Mouse (Mus musculus) midbrain, embryonic 14.5 days (tissue): ENCODE data around the gene 6430571L13Rik. TPM values are rescaled to one million over a fixed set of nuclear protein-coding genes. Genes with fewer than 3 reads are reported as not detected.
A peak's percentile ranks its signal among the peaks of the same experiment; 100 is the strongest.

Experiments used
- ATAC-seq: fragments of 200-750 bp; cut with Nextera tagmentation; 2 replicates; pipeline ENCODE4 v1.8.0; 2017; ENCODE audit warnings: moderate number of reproducible peaks, moderate library complexity; ENCODE audit not compliant: low FRiP score, low TSS enrichment
- DNase-seq: peaks from one replicate; pipeline ENCODE4 v3.0.0-alpha.2; 2015
- H3K27ac ChIP-seq: fragments of 300-500 bp; sonication (generic); replicated peaks from 2 replicates; pipeline ENCODE4 v1.5.1; 2014; ENCODE audit warnings: mild to moderate bottlenecking, low read depth, low read length, moderate library complexity
- H3K27me3 ChIP-seq: fragments of 300-500 bp; sonication (generic); 2 replicates; pipeline ENCODE4 v1.6.1; 2014; ENCODE audit warnings: low read length, control low read depth, mixed read lengths; ENCODE audit not compliant: control insufficient read depth, insufficient read depth
- H3K36me3 ChIP-seq: fragments of 300-500 bp; sonication (generic); 2 replicates; pipeline ENCODE4 v1.6.1; 2014; ENCODE audit warnings: low read length, control low read depth; ENCODE audit not compliant: control insufficient read depth, insufficient read depth
- H3K4me1 ChIP-seq: fragments of 300-500 bp; sonication (generic); 2 replicates; pipeline ENCODE4 v1.6.1; 2014; ENCODE audit warnings: mild to moderate bottlenecking, antibody characterized with exemption, low read length, control low read depth; ENCODE audit not compliant: control insufficient read depth, insufficient read depth
- H3K4me2 ChIP-seq: fragments of 300-500 bp; sonication (generic); 2 replicates; pipeline ENCODE4 v1.6.1; 2014; ENCODE audit warnings: mild to moderate bottlenecking, low read length, moderate library complexity
- H3K4me3 ChIP-seq: fragments of 300-500 bp; sonication (generic); replicated peaks from 2 replicates; pipeline ENCODE4 v1.5.1; 2014; ENCODE audit warnings: low read depth, low read length
- H3K9ac ChIP-seq: fragments of 300-500 bp; sonication (generic); replicated peaks from 2 replicates; pipeline ENCODE4 v1.6.1; 2014; ENCODE audit warnings: mild to moderate bottlenecking, low read length, moderate library complexity
- H3K9me3 ChIP-seq: fragments of 300-500 bp; sonication (generic); 2 replicates; pipeline ENCODE4 v1.6.1; 2016; ENCODE audit warnings: low read length, control low read depth, mixed read lengths; ENCODE audit not compliant: control insufficient read depth
- whole genome bisulfite sequencing: fragments of 180-500 bp; shearing (Covaris S2); extraction: QIAGEN DNeasy Blood & Tissue Kit; methylation state at CpG from one replicate; pipeline ENCODE4 v1.1.7; 2014; 5-methylcytosine and 5-hydroxymethylcytosine counted together
- polyA plus RNA-seq: library from polyadenylated mRNA; unstranded; fragments of >200 nt; fragmentation: Nextera tagmentation; extraction: Ambion mirVana; gene quantifications from 2 replicates; pipeline ENCODE4 v1.2.1, GENCODE M21; 2014

The 6430571L13Rik gene
- polyA plus RNA-seq, 1 experiment from 2014 or later, result 4.1 TPM

DNA sequence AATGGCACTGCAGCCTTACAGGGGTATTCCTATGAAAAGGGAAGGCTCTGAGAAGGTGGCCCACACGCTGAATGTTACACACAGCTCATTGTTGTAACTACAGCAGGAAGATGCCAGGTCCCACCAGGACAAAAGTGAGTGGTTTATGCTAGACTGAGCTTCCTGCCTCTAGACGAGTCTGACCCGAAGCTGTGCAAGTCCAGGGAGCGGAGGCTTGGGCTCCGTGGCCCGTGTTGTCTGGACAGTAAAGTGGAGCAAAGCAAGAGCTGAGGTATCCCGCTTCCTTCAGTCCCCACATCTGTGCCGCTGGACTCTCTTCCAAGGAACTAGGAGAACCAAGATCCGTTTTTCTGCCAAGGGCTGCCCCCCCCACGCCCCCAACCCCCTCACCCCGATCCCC lies 58.6 kb downstream of the 6430571L13Rik start:
- no peaks in the 10 kb centered on the region; the same call in 1 of the 2 replicates for H3K27me3 ChIP-seq
- H3K9ac ChIP-seq, result peak overlapping the region; percentile 89; the same call in 1 of the 2 replicates
- H3K36me3 ChIP-seq, result no peaks in the 10 kb centered on the region
- H3K4me1 ChIP-seq, result peaks cover 32% of the 10 kb centered on the region
- no peaks in the 10 kb centered on the region for H3K9me3 ChIP-seq
- H3K4me2 ChIP-seq, result peak overlapping the region; percentile 62
- ATAC-seq (no peak), DNase-seq (no peak)
- H3K4me3 ChIP-seq, result peak overlapping the region; percentile 84; the same call in 1 of the 2 replicates
- whole genome bisulfite sequencing, result 20% methylated on average over 11 of the region's 11 CpGs
- H3K27ac ChIP-seq, result peak overlapping the region; percentile 80

DNA sequence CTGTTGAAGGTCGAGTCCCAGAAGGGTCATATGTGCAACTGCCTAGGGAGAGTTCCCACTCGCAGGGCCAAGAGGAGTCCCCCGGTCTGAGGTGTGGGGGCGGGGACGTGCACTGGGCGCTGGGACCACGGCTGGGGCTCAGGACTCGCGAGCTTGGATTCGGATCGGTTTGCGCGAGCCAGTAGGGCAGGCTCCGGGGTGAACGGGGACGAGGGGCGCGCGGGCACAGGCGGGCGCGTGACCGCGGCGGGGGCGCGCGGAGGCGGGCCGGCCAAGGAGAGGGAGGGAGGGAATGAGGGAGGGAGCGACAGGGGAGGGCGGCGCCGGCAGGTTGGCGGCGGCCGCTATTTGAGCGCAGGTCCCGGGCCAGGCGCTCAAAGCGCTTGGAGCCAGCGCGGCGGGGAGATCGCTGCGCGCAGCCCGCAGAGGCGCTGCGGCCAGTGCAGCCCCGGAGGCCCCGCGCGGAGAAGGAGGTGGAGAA lies 59.1 kb downstream of the 6430571L13Rik start, which contains the start of gene Cacna2d2:
TSS of gene Cacna2d2 (plus strand) at position 122 of the 481 bp plus-strand sequence.
- Histone ChIP-seq H3K4me1 (peaks cover 32% of the 10 kb centered on the region), H3K36me3 (no peaks in the 10 kb centered on the region), H3K4me3 (peak within 1 kb of the TSS; percentile 84), H3K9me3 (no peaks in the 10 kb centered on the region), H3K9ac (peak within 1 kb of the TSS; percentile 89), H3K4me2 (peak within 1 kb of the TSS; percentile 62), H3K27me3 (no peaks in the 10 kb centered on the region; the same call in 1 of the 2 replicates), H3K27ac (peak within 1 kb of the TSS; percentile 80)
- DNase-seq, result peak; percentile 85
- under 1% methylated on average over 40 of the region's 54 CpGs for WGBS
- peak; percentile 72 for ATAC-seq

DNA sequence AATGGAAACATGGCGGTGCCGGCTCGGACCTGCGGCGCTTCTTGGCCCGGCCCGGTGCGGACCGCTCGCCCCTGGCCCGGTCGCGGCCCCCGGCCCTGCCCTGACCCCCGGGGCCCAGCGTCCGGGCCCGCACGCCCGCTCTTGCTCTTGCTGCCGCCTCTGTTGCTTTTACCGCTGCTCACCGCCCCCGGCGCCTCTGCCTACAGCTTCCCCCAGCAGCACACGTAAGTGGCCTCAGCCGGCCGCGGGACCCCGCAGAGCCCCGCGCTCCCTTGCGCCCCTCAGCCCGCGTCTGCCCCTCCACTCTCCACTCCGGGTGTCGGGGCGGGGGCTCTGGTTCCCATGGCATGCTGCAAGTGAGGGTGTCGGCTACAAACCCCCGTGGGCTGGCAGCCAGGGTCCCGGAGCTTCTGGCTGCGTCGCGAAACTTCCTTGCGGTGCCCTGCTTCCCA lies 59.7 kb downstream of the 6430571L13Rik start:
- peak; percentile 70 for DNase-seq
- Histone ChIP-seq H3K4me1 (peaks cover 32% of the 10 kb centered on the region), H3K9me3 (no peaks in the 10 kb centered on the region), H3K27ac (peak overlapping the region; percentile 80), H3K4me3 (peak overlapping the region; percentile 84), H3K4me2 (peak overlapping the region; percentile 62), H3K27me3 (no peaks in the 10 kb centered on the region; the same call in 1 of the 2 replicates), H3K36me3 (no peaks in the 10 kb centered on the region), H3K9ac (peak overlapping the region; percentile 89)
- under 1% methylated on average over 45 of the region's 45 CpGs for WGBS
- peak; percentile 51 for ATAC-seq

DNA sequence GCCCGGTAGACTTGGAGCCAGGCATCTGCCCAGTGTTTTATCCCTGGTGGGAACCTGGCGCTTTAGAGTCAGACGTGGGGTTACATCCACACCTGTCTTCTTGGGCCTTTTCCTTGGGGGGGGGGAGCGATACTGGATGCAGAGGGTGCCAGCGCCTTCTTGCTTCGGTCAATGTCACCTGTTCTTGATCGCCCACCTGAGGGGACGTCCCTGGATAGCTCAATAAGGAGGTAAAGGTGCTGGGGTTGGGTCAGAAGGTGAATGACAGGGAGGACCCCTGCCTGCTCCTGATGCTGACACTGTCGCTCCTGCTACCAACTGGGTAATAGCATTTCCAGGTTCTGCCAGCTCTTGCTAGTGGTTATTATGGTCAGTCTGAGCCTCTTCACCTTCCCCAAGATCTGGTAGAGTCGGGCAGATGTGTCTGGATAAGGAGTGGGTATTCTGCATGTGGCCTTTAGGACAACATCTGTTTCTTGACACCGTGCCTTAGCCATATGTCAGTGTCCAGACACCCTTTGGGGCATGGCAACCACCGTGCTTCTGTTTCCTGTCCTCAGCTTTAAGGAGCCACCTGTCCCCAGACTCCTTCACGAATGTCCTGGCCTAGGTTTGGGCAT lies 60.4 kb downstream of the 6430571L13Rik start:
- Histone ChIP-seq H3K4me2 (peak overlapping the region; percentile 62), H3K4me3 (peak overlapping the region; percentile 84), H3K9me3 (no peaks in the 10 kb centered on the region), H3K27ac (peak overlapping the region; percentile 60), H3K36me3 (no peaks in the 10 kb centered on the region), H3K4me1 (peaks cover 32% of the 10 kb centered on the region), H3K9ac (peak overlapping the region; percentile 89), H3K27me3 (no peaks in the 10 kb centered on the region; the same call in 1 of the 2 replicates)
- ATAC-seq (no peak), DNase-seq (no peak)
- WGBS, result 24% methylated on average over 13 of the region's 13 CpGs

Other genes starting within 250 kb of the 6430571L13Rik start
- gene Dock3, start 108.7 kb upstream of the 6430571L13Rik start, polyA plus RNA-seq, result 20.8 and 25.7 TPM in 2 replicates
- gene Mapkapk3, start 50.7 kb upstream of the 6430571L13Rik start, polyA plus RNA-seq, result 1.5 and 1.8 TPM in 2 replicates
- gene Cish, start 44.6 kb upstream of the 6430571L13Rik start, polyA plus RNA-seq, result 5.0 and 5.5 TPM in 2 replicates
- gene Hemk1, start 2.3 kb upstream of the 6430571L13Rik start, polyA plus RNA-seq, result 20.9 and 21.7 TPM in 2 replicates
- gene Cacna2d2, start 59.0 kb downstream of the 6430571L13Rik start, polyA plus RNA-seq, result 7.9 and 10.6 TPM in 2 replicates
- gene Tmem115, start 193.3 kb downstream of the 6430571L13Rik start, polyA plus RNA-seq, result 50.9 and 51.7 TPM in 2 replicates
- 35.1 and 49.6 TPM in 2 replicates for gene Cyb561d2, start 201.6 kb downstream of the 6430571L13Rik start, polyA plus RNA-seq
- gene Nprl2, start 201.6 kb downstream of the 6430571L13Rik start, polyA plus RNA-seq, result 69.4 and 75.7 TPM in 2 replicates
- gene Zmynd10, start 206.7 kb downstream of the 6430571L13Rik start, polyA plus RNA-seq, result 2.2 and 2.5 TPM in 2 replicates
- gene Rassf1, start 211.0 kb downstream of the 6430571L13Rik start, polyA plus RNA-seq, result 35.5 and 40.4 TPM in 2 replicates
- 119 and 120 TPM in 2 replicates for gene Tusc2, start 222.7 kb downstream of the 6430571L13Rik start, polyA plus RNA-seq
- 86.8 and 97.7 TPM in 2 replicates for gene Hyal2, start 227.3 kb downstream of the 6430571L13Rik start, polyA plus RNA-seq
- gene Hyal1, start 236.3 kb downstream of the 6430571L13Rik start, polyA plus RNA-seq, result 3.4 and 4.9 TPM in 2 replicates
- 14.1 and 18.2 TPM in 2 replicates for gene Naa80, start 238.3 kb downstream of the 6430571L13Rik start, polyA plus RNA-seq
- 0.89 and 1.4 TPM in 2 replicates for gene Hyal3, start 240.2 kb downstream of the 6430571L13Rik start, polyA plus RNA-seq
- 14.5 and 15.7 TPM in 2 replicates for gene Ifrd2, start 247.0 kb downstream of the 6430571L13Rik start, polyA plus RNA-seq